Mouse (Mus musculus) forebrain, embryonic 15.5 days (tissue): ENCODE results near the gene Slc6a5. TPM values are rescaled to one million over a fixed set of nuclear protein-coding genes. Genes with fewer than 3 reads are reported as not detected.

Source experiments
- ATAC-seq: fragments of 200-750 bp; cut with Nextera tagmentation; replicated peaks from 2 replicates; pipeline ENCODE4 v1.8.0; 2017; ENCODE audit warnings: mild to moderate bottlenecking, moderate TSS enrichment, moderate library complexity
- H3K27ac ChIP-seq: fragments of 300-500 bp; sonication (generic); replicated peaks from 2 replicates; pipeline ENCODE4 v1.5.1; 2015; ENCODE audit warnings: mild to moderate bottlenecking, inconsistent platforms
- H3K27me3 ChIP-seq: fragments of 300-500 bp; sonication (generic); 2 replicates; pipeline ENCODE4 v1.6.1; 2015; ENCODE audit warnings: inconsistent platforms
- H3K36me3 ChIP-seq: fragments of 300-500 bp; sonication (generic); 2 replicates; pipeline ENCODE4 v1.6.1; 2015; ENCODE audit warnings: mild to moderate bottlenecking, inconsistent platforms
- H3K4me1 ChIP-seq: fragments of 300-500 bp; sonication (generic); 2 replicates; pipeline ENCODE4 v1.6.1; 2015; ENCODE audit warnings: inconsistent platforms
- H3K4me2 ChIP-seq: fragments of 300-500 bp; sonication (generic); replicated peaks from 2 replicates; pipeline ENCODE4 v1.6.1; 2015; ENCODE audit warnings: mild to moderate bottlenecking, inconsistent platforms
- H3K4me3 ChIP-seq: fragments of 300-500 bp; sonication (generic); 2 replicates; pipeline ENCODE4 v1.5.1; 2015; ENCODE audit warnings: mild to moderate bottlenecking, inconsistent platforms
- H3K9ac ChIP-seq: fragments of 300-500 bp; sonication (generic); replicated peaks from 2 replicates; pipeline ENCODE4 v1.6.1; 2015; ENCODE audit warnings: mild to moderate bottlenecking, inconsistent platforms
- H3K9me3 ChIP-seq: fragments of 300-500 bp; sonication (generic); 2 replicates; pipeline ENCODE4 v1.6.1; 2016; ENCODE audit warnings: inconsistent platforms
- WGBS: fragments of 180-500 bp; shearing (Covaris S2); methylation state at CpG from one replicate; pipeline ENCODE4 v1.1.7; 2015; ENCODE audit warnings: mixed read lengths; 5-methylcytosine and 5-hydroxymethylcytosine counted together
- polyA plus RNA-seq: library from polyadenylated mRNA; unstranded; fragments of >200 nt; fragmentation: Nextera tagmentation; extraction: Ambion mirVana; gene quantifications from 2 replicates; pipeline ENCODE4 v1.2.1, GENCODE M21; 2015

Gene Slc6a5
- not detected in 2 replicates for polyA plus RNA-seq

DNA sequence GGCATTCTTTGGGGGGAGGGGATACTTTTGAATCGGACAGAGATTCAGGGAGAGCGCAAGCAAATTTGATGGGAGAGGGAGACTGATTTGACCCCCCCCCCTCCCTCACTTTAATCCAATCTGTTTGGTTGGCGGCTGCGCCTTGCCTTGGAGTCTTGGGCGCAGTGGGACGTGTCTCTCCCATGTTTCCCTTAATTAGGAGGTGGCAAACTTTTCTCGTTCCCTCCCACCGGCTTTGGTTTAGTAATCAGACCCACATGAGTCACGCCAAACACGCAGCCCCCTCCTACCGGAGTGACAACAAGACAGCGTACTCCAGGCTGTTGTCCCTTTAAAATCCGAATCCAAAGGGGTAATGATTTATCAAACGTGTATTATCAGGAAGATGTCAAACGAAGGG, at the start of gene Slc6a5:
Gene Slc6a5, plus strand, starts transcription at position 297 of the 400 bp plus-strand sequence.
- H3K4me1 ChIP-seq: peaks cover 7% of the 10 kb centered on the region
- H3K27ac ChIP-seq: no peak within 1 kb of the TSS
- H3K9me3 ChIP-seq: no peaks in the 10 kb centered on the region
- no peak within 1 kb of the TSS for H3K4me2 ChIP-seq
- no peak within 1 kb of the TSS for H3K4me3 ChIP-seq
- no peaks in the 10 kb centered on the region for H3K36me3 ChIP-seq
- no peak within 1 kb of the TSS for H3K9ac ChIP-seq
- WGBS: 2% methylated on average over 15 of the region's 15 CpGs
- peaks cover 94% of the 10 kb centered on the region for H3K27me3 ChIP-seq
- no peak for ATAC-seq

GRCm38 (mm10) chr7:49861196-49861595, 48.8 kb upstream of the Slc6a5 start:
- Histone ChIP-seq H3K4me1 (no peaks in the 10 kb centered on the region), H3K4me2 (no peak overlapping the region), H3K9me3 (no peaks in the 10 kb centered on the region), H3K36me3 (peaks cover 15% of the 10 kb centered on the region; the same call in 1 of the 2 replicates), H3K4me3 (no peak overlapping the region), H3K27ac (no peak overlapping the region), H3K27me3 (no peaks in the 10 kb centered on the region), H3K9ac (no peak overlapping the region)
- no peak for ATAC-seq
- WGBS: 94% methylated on average over 2 of the region's 2 CpGs

GRCm38 (mm10) chr7:49863753-49864152, 46.2 kb upstream of the Slc6a5 start:
- 32% methylated on average over 3 of the region's 3 CpGs for WGBS
- Histone ChIP-seq H3K9ac (no peak overlapping the region), H3K27me3 (no peaks in the 10 kb centered on the region), H3K4me3 (no peak overlapping the region), H3K4me1 (no peaks in the 10 kb centered on the region), H3K27ac (no peak overlapping the region), H3K36me3 (peaks cover 7% of the 10 kb centered on the region; the same call in 1 of the 2 replicates), H3K4me2 (no peak overlapping the region), H3K9me3 (no peaks in the 10 kb centered on the region)
- 0 out of 2 replicates have a peak, but pooled peaks have one; percentile 21 for ATAC-seq

- Histone ChIP-seq H3K9ac (no peak overlapping the region), H3K27me3 (no peaks in the 10 kb centered on the region), H3K4me1 (no peaks in the 10 kb centered on the region), H3K4me3 (no peak overlapping the region), H3K9me3 (no peaks in the 10 kb centered on the region), H3K36me3 (no peaks in the 10 kb centered on the region), H3K4me2 (no peak overlapping the region), H3K27ac (peak overlapping the region; percentile 9; the same call in 1 of the 2 replicates)
- ATAC-seq: no peak
- 84% methylated on average over 5 of the region's 5 CpGs for WGBS
These were observed 40.3 kb upstream of the Slc6a5 start for GRCm38 (mm10) chr7:49869656-49870055.

DNA sequence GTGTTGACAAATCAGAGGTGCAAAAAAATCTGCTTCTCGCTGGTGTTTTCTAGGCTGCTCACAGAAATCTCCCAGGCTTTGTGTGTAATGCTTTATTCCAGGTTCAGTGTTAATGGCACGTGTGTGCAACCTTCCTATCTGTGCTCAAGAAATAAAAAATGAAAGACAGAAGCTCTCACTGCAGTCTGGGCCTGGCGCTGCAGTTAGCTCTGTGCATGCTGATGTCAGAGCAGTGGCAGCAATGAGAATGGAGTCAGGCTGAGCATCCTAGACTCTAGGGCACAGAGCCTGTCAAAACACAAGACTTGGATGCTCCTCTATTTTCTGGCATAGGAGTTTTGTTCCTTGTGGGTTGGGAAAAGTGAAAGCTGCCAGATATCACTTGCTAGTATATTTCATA, 39.7 kb upstream of the Slc6a5 start:
- Histone ChIP-seq H3K27ac (peak overlapping the region; percentile 9; the same call in 1 of the 2 replicates), H3K9me3 (no peaks in the 10 kb centered on the region), H3K4me1 (no peaks in the 10 kb centered on the region), H3K9ac (no peak overlapping the region), H3K4me3 (no peak overlapping the region), H3K4me2 (no peak overlapping the region), H3K27me3 (no peaks in the 10 kb centered on the region), H3K36me3 (no peaks in the 10 kb centered on the region)
- 65% methylated on average over 3 of the region's 3 CpGs for WGBS
- peak; percentile 81 for ATAC-seq

GRCm38 (mm10) chr7:49877307-49877706, 32.6 kb upstream of the Slc6a5 start:
- no peaks in the 10 kb centered on the region for H3K27me3 ChIP-seq
- H3K36me3 ChIP-seq: no peaks in the 10 kb centered on the region
- H3K4me3 ChIP-seq: no peak overlapping the region
- H3K4me2 ChIP-seq: no peak overlapping the region
- 0 out of 2 replicates have a peak, but pooled peaks have one; percentile 24 for ATAC-seq
- no peak overlapping the region for H3K9ac ChIP-seq
- H3K4me1 ChIP-seq: peaks cover 5% of the 10 kb centered on the region
- H3K27ac ChIP-seq: no peak overlapping the region
- no peaks in the 10 kb centered on the region for H3K9me3 ChIP-seq
- 90% methylated on average over 5 of the region's 5 CpGs for WGBS

GRCm38 (mm10) chr7:49879051-49879450, 30.9 kb upstream of the Slc6a5 start:
- no peak overlapping the region for H3K4me3 ChIP-seq
- H3K27me3 ChIP-seq: no peaks in the 10 kb centered on the region
- no peaks in the 10 kb centered on the region for H3K9me3 ChIP-seq
- H3K27ac ChIP-seq: no peak overlapping the region
- 0 out of 2 replicates have a peak, but pooled peaks have one; percentile 8 for ATAC-seq
- H3K4me1 ChIP-seq: peaks cover 14% of the 10 kb centered on the region
- H3K4me2 ChIP-seq: peak overlapping the region; percentile 15; the same call in 1 of the 2 replicates
- WGBS: 15% methylated on average over 13 of the region's 13 CpGs
- no peaks in the 10 kb centered on the region for H3K36me3 ChIP-seq
- no peak overlapping the region for H3K9ac ChIP-seq

DNA sequence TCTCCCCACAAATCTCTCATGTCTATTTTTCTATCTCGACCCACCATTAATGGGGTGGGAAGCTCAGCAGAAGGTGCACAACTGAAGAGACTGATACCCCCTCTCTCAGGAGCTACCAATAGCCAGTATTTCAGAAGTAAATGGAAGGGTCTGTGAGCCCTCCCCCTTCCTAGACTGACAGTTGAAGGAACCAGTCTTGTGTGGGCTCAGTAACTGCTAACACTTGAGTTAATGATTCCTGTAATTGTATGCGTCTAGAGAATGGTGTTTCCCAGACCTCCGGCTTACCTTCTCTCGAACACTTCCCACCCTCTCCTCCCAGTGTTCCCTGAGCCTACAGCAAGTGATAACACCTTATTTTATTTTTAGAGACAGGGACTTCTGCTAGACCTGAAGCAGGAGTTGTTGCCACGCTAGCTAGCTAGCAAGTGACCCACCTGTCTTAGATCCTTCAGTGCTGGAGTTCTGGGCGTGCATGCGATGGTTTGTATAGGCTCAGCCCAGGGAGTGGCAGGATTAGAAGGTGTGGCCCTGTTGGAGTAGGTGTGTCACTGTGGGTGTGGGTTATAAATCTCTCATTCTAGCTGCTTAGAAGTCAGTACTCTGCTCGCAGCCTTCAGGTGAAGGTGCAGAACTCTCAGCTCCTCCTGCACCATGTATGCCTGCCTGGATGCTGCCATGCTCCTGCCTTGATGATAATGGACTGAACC, 29.8 kb upstream of the Slc6a5 start:
- Histone ChIP-seq H3K27ac (no peak overlapping the region), H3K4me2 (no peak overlapping the region)

DNA sequence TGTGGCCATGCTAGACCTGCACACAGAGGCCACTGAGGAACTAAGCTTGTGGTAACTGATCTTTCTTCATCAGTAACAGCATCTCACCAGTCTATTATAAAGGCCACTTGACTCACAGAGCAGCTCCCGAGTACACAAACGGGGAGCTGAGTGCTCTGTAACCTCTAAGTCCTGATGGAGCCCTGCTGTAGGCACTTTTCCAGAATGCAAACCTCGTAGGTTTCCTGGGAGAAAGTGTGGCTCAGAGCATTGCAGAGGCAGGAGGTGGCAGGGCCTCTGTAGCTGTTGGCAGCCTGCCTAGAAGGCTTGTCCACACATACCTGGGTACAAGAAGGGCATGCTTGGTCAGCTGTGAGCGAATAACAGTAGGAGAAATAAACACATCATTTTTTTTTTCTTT, 27.7 kb upstream of the Slc6a5 start:
- no peak overlapping the region for H3K4me2 ChIP-seq
- no peak overlapping the region for H3K4me3 ChIP-seq
- 0 out of 2 replicates have a peak overlapping the region, but pooled peaks have one; percentile 25 for H3K27ac ChIP-seq
- no peaks in the 10 kb centered on the region for H3K9me3 ChIP-seq
- ATAC-seq: no peak
- H3K27me3 ChIP-seq: no peaks in the 10 kb centered on the region
- peaks cover 14% of the 10 kb centered on the region for H3K4me1 ChIP-seq
- H3K36me3 ChIP-seq: no peaks in the 10 kb centered on the region
- no peak overlapping the region for H3K9ac ChIP-seq
- WGBS: 24% methylated on average over 4 of the region's 4 CpGs

More for the DNA sequence above, 29.8 kb upstream of the Slc6a5 start:
- H3K4me3 ChIP-seq: no peak overlapping the region
- no peak overlapping the region for H3K9ac ChIP-seq
- no peaks in the 10 kb centered on the region for H3K36me3 ChIP-seq
- no peaks in the 10 kb centered on the region for H3K27me3 ChIP-seq
- ATAC-seq: no peak
- peaks cover 14% of the 10 kb centered on the region for H3K4me1 ChIP-seq
- H3K9me3 ChIP-seq: no peaks in the 10 kb centered on the region
- WGBS: 71% methylated on average over 8 of the region's 8 CpGs

DNA sequence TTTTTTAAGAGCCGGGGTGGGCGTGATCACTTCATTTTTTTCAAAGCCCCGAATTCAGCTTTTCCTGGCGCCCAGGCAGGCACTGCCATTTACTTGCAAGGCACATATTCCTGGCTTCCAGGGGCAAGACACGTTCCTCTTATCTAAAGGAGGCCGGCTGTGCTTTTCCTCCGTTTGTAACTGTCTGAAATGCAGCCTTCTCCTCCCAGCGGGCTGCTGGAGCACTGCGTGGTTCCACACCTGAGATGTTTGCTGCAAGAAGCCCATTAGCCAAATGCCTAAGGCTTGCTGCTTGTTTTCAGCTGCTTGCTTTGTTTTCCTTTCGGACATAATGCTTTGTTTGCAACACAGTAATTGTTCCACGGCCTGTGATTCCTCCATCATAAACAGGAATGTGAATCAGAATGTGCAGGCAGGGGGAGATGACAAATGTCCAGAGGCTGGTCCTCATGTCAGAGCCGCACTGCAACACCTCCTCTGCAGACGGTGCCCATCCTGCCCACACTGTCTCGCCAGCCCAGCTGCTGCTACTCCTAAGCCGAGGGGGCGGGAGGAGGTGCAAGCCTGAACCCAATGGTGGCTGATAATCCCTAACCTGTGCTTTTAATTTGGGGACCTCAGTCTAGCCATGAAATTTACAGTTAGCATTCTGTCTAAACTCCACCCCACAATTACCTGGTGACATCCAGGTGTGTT, 27.1 kb upstream of the Slc6a5 start:
- Histone ChIP-seq H3K36me3 (no peaks in the 10 kb centered on the region), H3K4me3 (no peak overlapping the region), H3K27ac (peak overlapping the region; percentile 25), H3K4me2 (0 out of 2 replicates have a peak overlapping the region, but pooled peaks have one; percentile 2), H3K27me3 (no peaks in the 10 kb centered on the region), H3K9ac (0 out of 2 replicates have a peak overlapping the region, but pooled peaks have one; percentile 17), H3K4me1 (peaks cover 14% of the 10 kb centered on the region), H3K9me3 (no peaks in the 10 kb centered on the region)
- 15% methylated on average over 16 of the region's 16 CpGs for WGBS
- ATAC-seq: 0 out of 2 replicates have a peak, but pooled peaks have one; percentile 53

DNA sequence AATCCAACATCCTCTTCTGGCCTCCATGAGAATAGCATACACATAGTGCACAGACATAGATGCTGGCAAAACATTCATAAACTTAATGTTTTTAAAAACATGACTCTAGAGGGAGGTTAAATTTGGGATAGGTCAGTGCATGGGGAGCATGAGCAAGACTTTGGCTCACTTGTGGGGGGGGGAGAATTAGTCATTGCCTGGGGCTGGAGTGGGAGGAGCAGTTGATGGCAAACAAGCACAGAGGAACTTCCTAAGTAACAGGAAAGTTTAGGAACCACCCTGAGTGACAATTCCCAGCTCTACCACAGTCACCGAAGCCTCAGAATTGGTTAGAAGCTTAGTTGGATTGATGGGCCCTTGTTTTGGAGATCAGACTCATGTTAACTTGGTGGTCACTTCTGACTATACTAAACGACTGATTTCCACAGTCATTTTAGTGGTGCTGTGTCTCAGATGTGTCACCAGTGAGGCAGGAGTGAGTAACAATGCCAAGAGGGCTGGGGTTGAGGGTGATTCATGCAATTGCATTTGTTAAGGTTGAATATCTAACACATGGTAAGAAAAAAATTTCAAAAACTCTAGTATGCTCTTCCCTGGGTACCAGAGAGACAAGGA, 22.1 kb upstream of the Slc6a5 start:
- Histone ChIP-seq H3K27ac (no peak overlapping the region), H3K4me3 (no peak overlapping the region), H3K4me1 (peaks cover 4% of the 10 kb centered on the region), H3K27me3 (no peaks in the 10 kb centered on the region), H3K9me3 (no peaks in the 10 kb centered on the region), H3K36me3 (no peaks in the 10 kb centered on the region), H3K9ac (no peak overlapping the region), H3K4me2 (no peak overlapping the region)
- 85% methylated on average over 2 of the region's 2 CpGs for WGBS
- no peak for ATAC-seq

DNA sequence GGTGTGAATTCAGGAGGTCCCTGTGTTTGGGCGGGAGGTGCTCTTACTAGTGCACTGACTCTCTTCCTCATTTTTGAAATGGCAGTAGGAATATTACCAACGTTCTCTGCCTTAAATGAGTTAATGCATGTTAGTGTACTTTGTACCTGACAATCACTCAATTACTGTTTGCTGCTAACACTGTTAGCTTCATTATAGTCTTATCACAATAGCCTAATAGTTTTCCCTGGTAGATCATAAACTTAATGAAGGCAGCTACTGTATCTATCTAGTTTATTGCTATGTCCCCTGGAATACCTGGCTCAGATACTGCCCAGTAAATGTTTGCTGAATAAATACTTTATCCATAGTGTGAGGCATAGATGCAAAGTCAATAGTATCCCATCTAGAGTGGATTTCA, 15.2 kb upstream of the Slc6a5 start:
- no peak overlapping the region for H3K4me3 ChIP-seq
- 77% methylated on average over 2 of the region's 2 CpGs for WGBS
- no peak overlapping the region for H3K27ac ChIP-seq
- no peak for ATAC-seq
- H3K9me3 ChIP-seq: no peaks in the 10 kb centered on the region
- no peak overlapping the region for H3K4me2 ChIP-seq
- H3K9ac ChIP-seq: no peak overlapping the region
- no peaks in the 10 kb centered on the region for H3K4me1 ChIP-seq
- no peaks in the 10 kb centered on the region for H3K27me3 ChIP-seq
- no peaks in the 10 kb centered on the region for H3K36me3 ChIP-seq
